Mouse (Mus musculus) liver, postnatal 0 days (tissue): ENCODE results near the gene Bmpr1a. TPM values are rescaled to one million over a fixed set of nuclear protein-coding genes. Genes with fewer than 3 reads are reported as not detected.
A peak's percentile ranks its signal among the peaks of the same experiment; 100 is the strongest.

Source experiments
- ATAC-seq: fragments of 200-750 bp; cut with Nextera tagmentation; 2 replicates; pipeline ENCODE4 v1.8.0; 2017; ENCODE audit warnings: mild to moderate bottlenecking, moderate library complexity
- DNase-seq: peaks from one replicate; pipeline ENCODE4 v3.0.0-alpha.2; 2016
- H3K27ac ChIP-seq: fragments of 300-500 bp; sonication (generic); 2 replicates; pipeline ENCODE4 v1.5.1; 2014; ENCODE audit warnings: antibody characterized with exemption, moderate library complexity, mild to moderate bottlenecking, low read depth
- H3K27me3 ChIP-seq: fragments of 300-500 bp; sonication (generic); 2 replicates; pipeline ENCODE4 v1.6.1; 2014; ENCODE audit warnings: low read length, control low read depth, mixed read lengths; ENCODE audit not compliant: insufficient read depth
- H3K36me3 ChIP-seq: fragments of 300-500 bp; sonication (generic); replicated peaks from 2 replicates; pipeline ENCODE4 v1.6.1; 2014; ENCODE audit warnings: mild to moderate bottlenecking, control low read depth, low read length, moderate library complexity, mixed read lengths; ENCODE audit not compliant: insufficient read depth
- H3K4me1 ChIP-seq: fragments of 300-500 bp; sonication (generic); 2 replicates; pipeline ENCODE4 v1.6.1; 2014; ENCODE audit warnings: antibody characterized with exemption, mild to moderate bottlenecking, control low read depth; ENCODE audit not compliant: insufficient read depth
- H3K4me2 ChIP-seq: fragments of 300-500 bp; sonication (generic); 2 replicates; pipeline ENCODE4 v1.6.1; 2014; ENCODE audit warnings: low read depth, mild to moderate bottlenecking, low read length, moderate library complexity, mixed read lengths
- H3K4me3 ChIP-seq: fragments of 300-500 bp; sonication (generic); 2 replicates; pipeline ENCODE4 v1.5.1; 2014; ENCODE audit warnings: low read depth, low read length
- H3K9ac ChIP-seq: fragments of 300-500 bp; sonication (generic); replicated peaks from 2 replicates; pipeline ENCODE4 v1.6.1; 2014; ENCODE audit warnings: mild to moderate bottlenecking, moderate library complexity
- H3K9me3 ChIP-seq: fragments of 300-500 bp; sonication (generic); 2 replicates; pipeline ENCODE4 v1.6.1; 2016; ENCODE audit warnings: mild to moderate bottlenecking, control low read depth, low read length, mixed read lengths
- CTCF ChIP-seq: sonication (generic); IDR thresholded peaks from 2 replicates; pipeline ENCODE4 v1.5.1; 2016; ENCODE audit warnings: antibody characterized with exemption, low read depth
- EP300 ChIP-seq: IDR thresholded peaks from 2 replicates; pipeline ENCODE4 v1.6.1; 2016; ENCODE audit warnings: antibody characterized with exemption, low read depth, mild to moderate bottlenecking
- WGBS: fragments of 180-500 bp; shearing (Covaris S2); extraction: QIAGEN DNeasy Blood & Tissue Kit; methylation state at CpG from one replicate; pipeline ENCODE4 v1.1.7; 2014; ENCODE audit not compliant: insufficient replicate concordance; 5-methylcytosine and 5-hydroxymethylcytosine counted together
- polyA plus RNA-seq: library from polyadenylated mRNA; unstranded; fragments of >200 nt; fragmentation: Nextera tagmentation; extraction: Ambion mirVana; gene quantifications from 2 replicates; pipeline ENCODE4 v1.2.1, GENCODE M21; 2015

The Bmpr1a gene
- polyA plus RNA-seq, 1 experiment from 2014 or later = 5.0 TPM

GRCm38 (mm10) chr14:34543596-34543995 lies 40.5 kb upstream of the Bmpr1a start:
- 82% methylated on average over 6 of the region's 6 CpGs for WGBS
- Histone ChIP-seq H3K4me3 (no peak overlapping the region), H3K9ac (no peak overlapping the region), H3K4me2 (no peak overlapping the region), H3K27ac (no peak overlapping the region), H3K27me3 (peaks cover 21% of the 10 kb centered on the region), H3K4me1 (no peaks in the 10 kb centered on the region), H3K9me3 (no peaks in the 10 kb centered on the region), H3K36me3 (no peaks in the 10 kb centered on the region)
- TF ChIP-seq EP300 = no peak
- no peak for TF ChIP-seq CTCF
- DNase-seq (no peak), ATAC-seq (no peak)

- H3K4me2 ChIP-seq = no peak overlapping the region
- ATAC-seq (no peak), DNase-seq (no peak)
- H3K4me3 ChIP-seq = no peak overlapping the region
- H3K4me1 ChIP-seq = no peaks in the 10 kb centered on the region
- H3K27ac ChIP-seq = no peak overlapping the region
- no peaks in the 10 kb centered on the region for H3K36me3 ChIP-seq
- no peak overlapping the region for H3K9ac ChIP-seq
- no peak for TF ChIP-seq EP300
- no peak for TF ChIP-seq CTCF
- H3K27me3 ChIP-seq = peaks cover 10% of the 10 kb centered on the region
- H3K9me3 ChIP-seq = no peaks in the 10 kb centered on the region
- 80% methylated on average over 5 of the region's 5 CpGs for WGBS
These were observed 38.8 kb upstream of the Bmpr1a start for GRCm38 (mm10) chr14:34541896-34542295.

GRCm38 (mm10) chr14:34540685-34541162 lies 37.6 kb upstream of the Bmpr1a start:
- Histone ChIP-seq H3K9ac (no peak overlapping the region), H3K4me1 (no peaks in the 10 kb centered on the region), H3K9me3 (no peaks in the 10 kb centered on the region), H3K4me3 (no peak overlapping the region), H3K27ac (no peak overlapping the region), H3K36me3 (no peaks in the 10 kb centered on the region), H3K4me2 (no peak overlapping the region), H3K27me3 (peaks cover 9% of the 10 kb centered on the region)
- no peak for ATAC-seq
- DNase-seq = no peak
- no peak for TF ChIP-seq CTCF
- TF ChIP-seq EP300 = no peak
- WGBS = 26% methylated on average over 15 of the region's 17 CpGs

- no peak overlapping the region for H3K9ac ChIP-seq
- no peaks in the 10 kb centered on the region for H3K9me3 ChIP-seq
- H3K4me2 ChIP-seq = peak overlapping the region; percentile 39
- H3K27ac ChIP-seq = no peak overlapping the region
- WGBS = 39% methylated on average over 4 of the region's 4 CpGs
- TF ChIP-seq EP300 (no peak), CTCF (no peak)
- H3K27me3 ChIP-seq = no peaks in the 10 kb centered on the region
- DNase-seq (no peak), ATAC-seq (no peak)
- H3K36me3 ChIP-seq = no peaks in the 10 kb centered on the region
- no peaks in the 10 kb centered on the region for H3K4me1 ChIP-seq
- H3K4me3 ChIP-seq = peak overlapping the region; percentile 7; the same call in 1 of the 2 replicates
These were observed 32.7 kb upstream of the Bmpr1a start for GRCm38 (mm10) chr14:34535883-34536282.

- no peaks in the 10 kb centered on the region for H3K9me3 ChIP-seq
- H3K27ac ChIP-seq = no peak overlapping the region
- no peaks in the 10 kb centered on the region for H3K36me3 ChIP-seq
- no peak overlapping the region for H3K4me2 ChIP-seq
- DNase-seq (no peak), ATAC-seq (no peak)
- TF ChIP-seq CTCF = no peak
- no peak for TF ChIP-seq EP300
- H3K4me3 ChIP-seq = no peak overlapping the region
- H3K27me3 ChIP-seq = no peaks in the 10 kb centered on the region
- 66% methylated on average over 5 of the region's 5 CpGs for WGBS
- H3K4me1 ChIP-seq = no peaks in the 10 kb centered on the region
- H3K9ac ChIP-seq = no peak overlapping the region
These were observed 30.4 kb upstream of the Bmpr1a start for GRCm38 (mm10) chr14:34533537-34533936.

- H3K9ac ChIP-seq = no peak overlapping the region
- no peaks in the 10 kb centered on the region for H3K9me3 ChIP-seq
- 73% methylated on average over 6 of the region's 6 CpGs for WGBS
- no peaks in the 10 kb centered on the region for H3K36me3 ChIP-seq
- H3K4me2 ChIP-seq = no peak overlapping the region
- H3K4me3 ChIP-seq = no peak overlapping the region
- no peak for DNase-seq
- ATAC-seq = no peak
- no peak overlapping the region for H3K27ac ChIP-seq
- H3K4me1 ChIP-seq = no peaks in the 10 kb centered on the region
- H3K27me3 ChIP-seq = no peaks in the 10 kb centered on the region
- no peak for TF ChIP-seq EP300
These were observed 29.4 kb upstream of the Bmpr1a start for GRCm38 (mm10) chr14:34532536-34532935.

- Histone ChIP-seq H3K4me3 (no peak overlapping the region), H3K36me3 (no peaks in the 10 kb centered on the region), H3K27me3 (no peaks in the 10 kb centered on the region), H3K9me3 (no peaks in the 10 kb centered on the region), H3K27ac (no peak overlapping the region), H3K4me1 (no peaks in the 10 kb centered on the region), H3K4me2 (no peak overlapping the region), H3K9ac (no peak overlapping the region)
- no peak for ATAC-seq
- no peak for DNase-seq
- 75% methylated on average over 8 of the region's 8 CpGs for WGBS
- no peak for TF ChIP-seq EP300
- no peak for TF ChIP-seq CTCF
These were observed 25.7 kb upstream of the Bmpr1a start for GRCm38 (mm10) chr14:34528804-34529203.
